Mouse (Mus musculus): ENCODE results near the gene Olfr1166. TPM values are rescaled to one million over a fixed set of nuclear protein-coding genes. Genes with fewer than 3 reads are reported as not detected.
"Not testable (repeated sequence)": the region's sequence is repeated elsewhere in the genome, so short reads cannot be mapped to it uniquely, and the experiment has no call there.

Olfr1166 gene
- not detected for total RNA-seq (2021)
- long read RNA-seq, experiment 1 = 0 reads
- long read RNA-seq, experiment 2 = 0 reads

GRCm38 (mm10) chr2:88128172-88128571 lies at the start of gene Olfr1166:
TSS of gene Olfr1166 (minus strand) at chr2:88128272.
- no peak for DNase-seq (ENCODE audit: low spot score in 2 of 2)

- DNase-seq (ENCODE audit: low spot score in 2 of 2) = not testable (repeated sequence)
Observed at GRCm38 (mm10) chr2:88155093-88155492, 27.0 kb upstream of the Olfr1166 start, which contains the start of gene Olfr1167. TSS of gene Olfr1167 (minus strand) at chr2:88155193.

DNA sequence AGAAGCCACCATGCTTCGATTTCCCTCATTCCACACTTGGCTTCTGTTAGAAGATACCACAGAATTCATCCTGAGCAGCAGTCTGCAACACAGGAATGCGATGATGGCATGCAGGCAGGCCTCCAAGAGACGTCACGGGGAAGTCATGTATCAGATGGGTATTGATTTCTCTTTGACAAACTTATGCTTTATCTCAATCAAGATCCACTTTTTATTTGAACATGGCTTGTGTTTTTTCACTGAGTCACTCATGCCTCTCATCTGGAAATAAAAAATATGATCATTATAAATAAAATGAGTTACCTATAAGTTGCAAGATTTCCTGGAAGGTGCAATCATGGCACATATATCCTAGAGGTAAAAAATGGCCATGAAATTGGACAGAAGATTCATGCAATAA lies 34.2 kb downstream of the Olfr1166 start, which contains the start of gene Olfr1164:
Gene Olfr1164, minus strand, starts transcription at position 101 of the 400 bp plus-strand sequence.
- DNase-seq (ENCODE audit: low spot score in 2 of 2) = no peak

Other genes starting within 250 kb of the Olfr1166 start
- gene Olfr1153, start 233.3 kb downstream of the Olfr1166 start, total RNA-seq (2021) = not detected
- gene Olfr1154, start 223.1 kb downstream of the Olfr1166 start, total RNA-seq (2021) = not detected
- gene Olfr1155, start 183.1 kb downstream of the Olfr1166 start, total RNA-seq (2021) = not detected
- not detected for gene Olfr1156, start 175.2 kb downstream of the Olfr1166 start, total RNA-seq (2021)
- not detected for gene Olfr1157, start 160.0 kb downstream of the Olfr1166 start, total RNA-seq (2021)
- not detected for gene Olfr74, start 153.6 kb downstream of the Olfr1166 start, total RNA-seq (2021)
- not detected for gene Olfr1158, start 138.2 kb downstream of the Olfr1166 start, total RNA-seq (2021)
- gene Olfr1160, start 120.0 kb downstream of the Olfr1166 start, total RNA-seq (2021) = not detected
- gene Olfr1161, start 105.5 kb downstream of the Olfr1166 start, total RNA-seq (2021) = not detected
- not detected for gene Olfr73, start 90.6 kb downstream of the Olfr1166 start, total RNA-seq (2021)
- gene Olfr1162, start 77.1 kb downstream of the Olfr1166 start, total RNA-seq (2021) = not detected
- gene Olfr1163, start 56.4 kb downstream of the Olfr1166 start, total RNA-seq (2021) = not detected
- gene Olfr1164, start 34.3 kb downstream of the Olfr1166 start, total RNA-seq (2021) = not detected
- gene Olfr1167, start 26.9 kb upstream of the Olfr1166 start, total RNA-seq (2021) = not detected
- gene Olfr1168, start 53.6 kb upstream of the Olfr1166 start, total RNA-seq (2021) = not detected
- not detected for gene Olfr1170, start 100.1 kb upstream of the Olfr1166 start, total RNA-seq (2021)
- not detected for gene Olfr1173, start 151.6 kb upstream of the Olfr1166 start, total RNA-seq (2021)
- gene Olfr1174-ps, start 186.9 kb upstream of the Olfr1166 start, total RNA-seq (2021) = not detected
- gene Olfr1175-ps, start 198.9 kb upstream of the Olfr1166 start, total RNA-seq (2021) = not detected
- not detected for gene Olfr1176, start 208.4 kb upstream of the Olfr1166 start, total RNA-seq (2021)
- gene Olfr1177-ps, start 218.2 kb upstream of the Olfr1166 start, total RNA-seq (2021) = not detected

All from adrenal gland, postnatal 4 days (tissue).